Mouse (Mus musculus): Measurements from ENCODE around the gene Igsf23. TPM values are rescaled to one million over a fixed set of nuclear protein-coding genes. Genes with fewer than 3 reads are reported as not detected.
"Not testable (repeated sequence)": the region's sequence is repeated elsewhere in the genome, so short reads cannot be mapped to it uniquely, and the experiment has no call there.

The Igsf23 gene
- polyA plus RNA-seq, 1 experiment from 2014 or later: not detected

- no peak overlapping the region for H3K9ac ChIP-seq
- no peaks in the 10 kb centered on the region for H3K36me3 ChIP-seq (replicated peaks)
- no peak overlapping the region for H3K27ac ChIP-seq
- H3K9me3 ChIP-seq: no peaks in the 10 kb centered on the region
- peak overlapping the region; percentile 19 for H3K4me3 ChIP-seq (replicated peaks)
- H3K4me1 ChIP-seq: 0 out of 2 replicates have a peak, but pooled peaks cover 6% of the 10 kb centered on the region
- ATAC-seq (ENCODE audit: low FRiP score): peak; percentile 82; the same call in 1 of the 2 replicates
- 27% methylated on average over 21 of the region's 21 CpGs for WGBS
- peak overlapping the region; percentile 46 for H3K4me2 ChIP-seq
- H3K27me3 ChIP-seq: no peaks in the 10 kb centered on the region
These were observed 17.4 kb downstream of the Igsf23 start for GRCm38 (mm10) chr7:19932877-19933809.

- Histone ChIP-seq H3K9me3 (no peaks in the 10 kb centered on the region), H3K4me1 (0 out of 2 replicates have a peak, but pooled peaks cover 6% of the 10 kb centered on the region), H3K36me3 (replicated peaks) (no peaks in the 10 kb centered on the region), H3K27ac (no peak overlapping the region), H3K4me2 (peak overlapping the region; percentile 46), H3K4me3 (replicated peaks) (no peak overlapping the region), H3K27me3 (no peaks in the 10 kb centered on the region), H3K9ac (no peak overlapping the region)
- 28% methylated on average over 13 of the region's 13 CpGs for WGBS
- no peak for ATAC-seq (ENCODE audit: low FRiP score)
These were observed 18.3 kb downstream of the Igsf23 start for GRCm38 (mm10) chr7:19932133-19932876.

- not testable (repeated sequence) for H3K4me2 ChIP-seq; H3K27ac ChIP-seq; H3K4me3 ChIP-seq (replicated peaks); H3K9ac ChIP-seq; ATAC-seq (ENCODE audit: low FRiP score); H3K27me3 ChIP-seq; H3K4me1 ChIP-seq; H3K36me3 ChIP-seq (replicated peaks); H3K9me3 ChIP-seq
- WGBS: 73% methylated on average over 6 of the region's 6 CpGs
These were observed 20.1 kb downstream of the Igsf23 start for GRCm38 (mm10) chr7:19930481-19930880.

GRCm38 (mm10) chr7:19928486-19928885, 22.1 kb downstream of the Igsf23 start:
- Histone ChIP-seq H3K9ac (no peak overlapping the region), H3K27me3 (no peaks in the 10 kb centered on the region), H3K9me3 (no peaks in the 10 kb centered on the region), H3K4me1 (peaks cover 9% of the 10 kb centered on the region; the same call in 1 of the 2 replicates), H3K4me2 (no peak overlapping the region), H3K27ac (no peak overlapping the region), H3K36me3 (replicated peaks) (no peaks in the 10 kb centered on the region), H3K4me3 (replicated peaks) (no peak overlapping the region)
- WGBS: 51% methylated on average over 5 of the region's 5 CpGs
- no peak for ATAC-seq (ENCODE audit: low FRiP score)

GRCm38 (mm10) chr7:19926849-19927480, 23.6 kb downstream of the Igsf23 start:
- Histone ChIP-seq H3K4me3 (replicated peaks) (no peak overlapping the region), H3K9me3 (no peaks in the 10 kb centered on the region), H3K36me3 (replicated peaks) (no peaks in the 10 kb centered on the region), H3K27me3 (no peaks in the 10 kb centered on the region), H3K4me1 (peaks cover 3% of the 10 kb centered on the region; the same call in 1 of the 2 replicates), H3K27ac (no peak overlapping the region), H3K4me2 (no peak overlapping the region), H3K9ac (no peak overlapping the region)
- no peak for ATAC-seq (ENCODE audit: low FRiP score)
- WGBS: 77% methylated on average over 2 of the region's 2 CpGs

GRCm38 (mm10) chr7:19925376-19925775, 25.2 kb downstream of the Igsf23 start:
- ATAC-seq (ENCODE audit: low FRiP score): no peak
- no peaks in the 10 kb centered on the region for H3K36me3 ChIP-seq (replicated peaks)
- no peak overlapping the region for H3K9ac ChIP-seq
- no peaks in the 10 kb centered on the region for H3K27me3 ChIP-seq
- no peak overlapping the region for H3K4me2 ChIP-seq
- 67% methylated on average over 1 of the region's 1 CpGs for WGBS
- no peak overlapping the region for H3K4me3 ChIP-seq (replicated peaks)
- peaks cover 3% of the 10 kb centered on the region; the same call in 1 of the 2 replicates for H3K4me1 ChIP-seq
- H3K9me3 ChIP-seq: no peaks in the 10 kb centered on the region
- H3K27ac ChIP-seq: no peak overlapping the region

- 16% methylated on average over 12 of the region's 15 CpGs for WGBS
- H3K9ac ChIP-seq: no peak overlapping the region
- ATAC-seq (ENCODE audit: low FRiP score): no peak
These were observed 26.8 kb downstream of the Igsf23 start for GRCm38 (mm10) chr7:19923797-19924196.

GRCm38 (mm10) chr7:19923354-19923753, 27.2 kb downstream of the Igsf23 start:
- no peaks in the 10 kb centered on the region for H3K36me3 ChIP-seq (replicated peaks)
- peaks cover 9% of the 10 kb centered on the region; the same call in 1 of the 2 replicates for H3K4me1 ChIP-seq
- H3K4me3 ChIP-seq (replicated peaks): no peak overlapping the region
- H3K9ac ChIP-seq: no peak overlapping the region
- H3K27ac ChIP-seq: no peak overlapping the region
- H3K4me2 ChIP-seq: no peak overlapping the region
- no peaks in the 10 kb centered on the region for H3K27me3 ChIP-seq
- ATAC-seq (ENCODE audit: low FRiP score): no peak
- H3K9me3 ChIP-seq: no peaks in the 10 kb centered on the region
- 47% methylated on average over 2 of the region's 2 CpGs for WGBS

More at GRCm38 (mm10) chr7:19923797-19924196, 26.8 kb downstream of the Igsf23 start:
- Histone ChIP-seq H3K4me2 (no peak overlapping the region), H3K4me3 (replicated peaks) (no peak overlapping the region), H3K4me1 (peaks cover 9% of the 10 kb centered on the region; the same call in 1 of the 2 replicates), H3K36me3 (replicated peaks) (no peaks in the 10 kb centered on the region), H3K27ac (no peak overlapping the region), H3K27me3 (no peaks in the 10 kb centered on the region), H3K9me3 (no peaks in the 10 kb centered on the region)

GRCm38 (mm10) chr7:19920506-19921261, 29.9 kb downstream of the Igsf23 start, which contains the start of gene Pvr:
TSS of gene Pvr (minus strand) at chr7:19921160.
- under 1% methylated on average over 60 of the region's 60 CpGs for WGBS
- Histone ChIP-seq H3K27ac (0 out of 2 replicates have a peak within 1 kb of the TSS, but pooled peaks have one; percentile 50), H3K27me3 (no peaks in the 10 kb centered on the region), H3K4me3 (replicated peaks) (peak within 1 kb of the TSS; percentile 70), H3K4me1 (peaks cover 9% of the 10 kb centered on the region; the same call in 1 of the 2 replicates), H3K36me3 (replicated peaks) (peaks cover 4% of the 10 kb centered on the region; the same call in 1 of the 2 replicates), H3K9me3 (no peaks in the 10 kb centered on the region), H3K4me2 (peak within 1 kb of the TSS; percentile 84), H3K9ac (peak within 1 kb of the TSS; percentile 77)
- ATAC-seq (ENCODE audit: low FRiP score): peak; percentile 85

- H3K9ac ChIP-seq: peak overlapping the region; percentile 77
- 32% methylated on average over 4 of the region's 4 CpGs for WGBS
- H3K4me2 ChIP-seq: peak overlapping the region; percentile 84
- peaks cover 9% of the 10 kb centered on the region; the same call in 1 of the 2 replicates for H3K4me1 ChIP-seq
- peak; percentile 37; the same call in 1 of the 2 replicates for ATAC-seq (ENCODE audit: low FRiP score)
- H3K27ac ChIP-seq: no peak overlapping the region
- H3K27me3 ChIP-seq: no peaks in the 10 kb centered on the region
- peaks cover 4% of the 10 kb centered on the region; the same call in 1 of the 2 replicates for H3K36me3 ChIP-seq (replicated peaks)
- no peaks in the 10 kb centered on the region for H3K9me3 ChIP-seq
- peak overlapping the region; percentile 70 for H3K4me3 ChIP-seq (replicated peaks)
These were observed 30.4 kb downstream of the Igsf23 start for GRCm38 (mm10) chr7:19920166-19920505.

GRCm38 (mm10) chr7:19914558-19914957, 36.0 kb downstream of the Igsf23 start:
- Histone ChIP-seq H3K27me3 (no peaks in the 10 kb centered on the region), H3K36me3 (replicated peaks) (peaks cover 4% of the 10 kb centered on the region; the same call in 1 of the 2 replicates), H3K4me2 (no peak overlapping the region), H3K4me1 (no peaks in the 10 kb centered on the region), H3K27ac (no peak overlapping the region), H3K9ac (no peak overlapping the region), H3K9me3 (no peaks in the 10 kb centered on the region), H3K4me3 (replicated peaks) (no peak overlapping the region)
- ATAC-seq (ENCODE audit: low FRiP score): no peak
- 91% methylated on average over 7 of the region's 7 CpGs for WGBS

All from forebrain, embryonic 12.5 days (tissue).